Mouse (Mus musculus): ENCODE results near the gene Cenpl. TPM values are rescaled to one million over a fixed set of nuclear protein-coding genes. Genes with fewer than 3 reads are reported as not detected.

The Cenpl gene
- total RNA-seq, 2 experiments from 2014 or later = 5.7 to 6.2 TPM

GRCm38 (mm10) chr1:161041261-161042020, 29.1 kb upstream of the Cenpl start:
- no peak for DNase-seq

GRCm38 (mm10) chr1:161046972-161047371, 23.5 kb upstream of the Cenpl start:
- no peak for DNase-seq

- no peak for DNase-seq
Measured at GRCm38 (mm10) chr1:161057164-161057563, 13.3 kb upstream of the Cenpl start.

DNA sequence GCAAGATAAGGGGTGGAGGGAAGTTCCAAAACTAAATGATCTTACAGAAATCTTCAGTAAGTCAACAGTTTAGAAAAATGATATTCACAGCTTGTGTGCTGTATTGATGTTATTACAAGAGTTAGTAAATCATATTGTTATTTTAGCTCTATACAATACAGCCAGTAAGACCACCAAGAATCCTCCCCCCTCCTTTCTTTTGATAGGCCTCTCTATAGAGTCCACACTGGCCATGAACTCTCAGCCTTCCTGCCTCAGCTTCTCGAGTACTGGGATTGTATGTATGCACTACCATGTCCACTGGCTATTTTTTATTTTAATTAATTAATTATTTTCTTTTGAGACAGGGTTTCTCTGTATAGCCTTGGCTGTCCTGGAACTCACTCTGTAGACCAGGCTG, 7.2 kb upstream of the Cenpl start:
- DNase-seq = no peak

- no peak for DNase-seq
Measured at GRCm38 (mm10) chr1:161071272-161071620, 733 bp downstream of the Cenpl start.

GRCm38 (mm10) chr1:161076238-161076637, 5.7 kb downstream of the Cenpl start:
- peak; percentile 20 for DNase-seq

GRCm38 (mm10) chr1:161077243-161077642, 6.7 kb downstream of the Cenpl start:
- DNase-seq = no peak

DNA sequence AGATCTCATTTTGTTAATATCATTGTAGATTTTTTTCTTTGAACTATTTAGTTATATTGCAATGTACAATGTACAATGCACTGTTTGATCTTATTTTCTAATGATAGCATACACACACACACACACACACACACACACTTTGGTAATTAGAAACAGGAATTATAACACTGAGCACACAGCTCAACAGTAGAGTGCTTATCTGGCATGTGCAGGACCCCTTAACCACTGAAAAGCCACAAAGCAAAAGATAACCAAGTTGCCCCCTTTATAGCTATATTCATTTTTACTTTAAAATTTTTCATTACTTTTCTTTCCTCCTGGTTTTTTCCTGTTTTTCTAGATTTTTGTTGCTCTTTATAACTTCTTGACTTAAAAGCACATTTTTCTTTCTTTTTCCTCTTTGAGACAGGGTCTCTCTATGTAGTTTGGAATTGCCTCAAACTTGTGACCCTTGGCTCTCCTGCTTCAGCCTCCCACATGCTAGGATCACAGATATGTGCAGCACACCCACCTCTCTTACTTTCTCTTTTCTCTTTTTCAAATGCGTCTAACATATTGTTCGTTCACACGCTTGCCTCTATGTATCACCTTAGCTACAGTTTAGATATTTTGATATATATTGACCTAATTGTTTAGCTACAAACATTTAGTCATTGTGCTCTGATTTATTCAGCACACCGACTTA, 29.4 kb downstream of the Cenpl start:
- DNase-seq = no peak

DNA sequence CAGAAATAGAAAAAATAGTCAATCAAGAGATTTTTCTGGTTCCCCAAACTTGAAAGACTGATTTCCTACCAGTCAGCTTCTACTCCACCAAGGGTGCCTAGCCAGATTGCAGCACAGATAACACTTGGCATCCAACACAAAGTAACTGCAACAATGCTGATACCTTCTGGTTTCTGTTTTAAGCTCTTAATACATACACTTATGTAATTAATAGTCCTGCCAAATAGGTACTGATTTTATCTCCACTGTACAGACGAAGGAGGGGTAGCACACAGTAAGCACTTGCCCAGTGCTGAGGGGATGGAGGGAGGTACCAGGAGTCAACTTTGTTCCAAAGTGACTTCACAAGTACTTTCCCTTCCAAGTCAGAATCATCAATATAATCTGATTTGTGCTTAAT, 33.3 kb downstream of the Cenpl start:
- DNase-seq = no peak

GRCm38 (mm10) chr1:161109216-161109615, 38.7 kb downstream of the Cenpl start:
- no peak for DNase-seq

- no peak for DNase-seq
Measured at GRCm38 (mm10) chr1:161114591-161114990, 44.1 kb downstream of the Cenpl start.

GRCm38 (mm10) chr1:161122661-161123418, 52.3 kb downstream of the Cenpl start:
- DNase-seq = no peak

DNA sequence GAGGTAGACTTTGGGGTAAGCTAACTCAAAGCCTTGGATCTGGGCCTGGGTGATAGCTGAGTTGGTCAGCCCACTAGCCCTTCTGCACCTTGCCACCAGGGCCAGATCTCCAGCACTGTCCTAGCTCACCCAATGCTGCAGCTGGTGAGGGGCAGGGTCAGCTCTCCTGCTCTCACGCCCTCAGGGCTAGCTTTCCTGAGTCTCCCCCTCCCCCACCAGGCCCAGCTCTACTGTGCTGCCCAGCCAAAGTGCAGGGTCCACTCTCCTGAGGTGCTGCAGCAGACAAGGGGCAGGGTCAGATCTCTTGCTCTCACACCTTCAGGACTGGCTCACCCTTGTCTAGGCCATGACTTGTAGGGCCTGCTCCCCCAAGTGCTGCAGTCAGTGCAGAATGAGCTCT, 55.9 kb downstream of the Cenpl start:
- DNase-seq = no peak

- DNase-seq = peak; percentile 96
Measured at GRCm38 (mm10) chr1:161130726-161131664, 60.5 kb downstream of the Cenpl start, which contains the start of gene Klhl20. TSS of gene Klhl20 (minus strand) at chr1:161131511.

Other genes with a start within 250 kb of the Cenpl start
- 10 to 100 TPM; 38.5 to 45.3 TPM for gene Rc3h1, start 164.3 kb upstream of the Cenpl start, total RNA-seq (2021)
- gene Serpinc1, start 92.1 kb upstream of the Cenpl start, total RNA-seq (2021) = 100 to 1,000 TPM; 292 to 761 TPM
- 10 to 100 TPM; 11.3 to 21.9 TPM for gene Zbtb37, start 35.9 kb upstream of the Cenpl start, total RNA-seq (2021)
- 10 to 100 TPM; 26.3 to 30.1 TPM for gene Dars2, start 55 bp upstream of the Cenpl start, total RNA-seq (2021)
- 10 to 100 TPM; 13.7 to 17.8 TPM for gene Klhl20, start 60.8 kb downstream of the Cenpl start, total RNA-seq (2021)
- gene Ankrd45, start 72.0 kb downstream of the Cenpl start, total RNA-seq (2021) = 1 to 10 TPM; 1.7 to 3.0 TPM
- not detected for gene Tex50, start 88.6 kb downstream of the Cenpl start, total RNA-seq (2021)
- gene Prdx6, start 180.5 kb downstream of the Cenpl start, total RNA-seq (2021) = 100 to 1,000 TPM; 360 to 367 TPM